Mouse (Mus musculus) midbrain, postnatal 0 days (tissue): ENCODE measurements around the gene Dab2. TPM values are rescaled to one million over a fixed set of nuclear protein-coding genes. Genes with fewer than 3 reads are reported as not detected.

ENCODE experiments used
- ATAC-seq: fragments of 200-750 bp; cut with Nextera tagmentation; 2 replicates; pipeline ENCODE4 v1.8.0; 2017; ENCODE audit warnings: moderate number of reproducible peaks, mild to moderate bottlenecking, moderate TSS enrichment, moderate library complexity; ENCODE audit not compliant: low FRiP score
- DNase-seq: peaks from one replicate; pipeline ENCODE4 v3.0.0-alpha.2; 2015; ENCODE audit warnings: low spot score
- H3K27ac ChIP-seq: fragments of 300-500 bp; sonication (generic); 2 replicates; pipeline ENCODE4 v1.5.1; 2014; ENCODE audit warnings: low read depth, mild to moderate bottlenecking, low read length, mixed read lengths
- H3K27me3 ChIP-seq: fragments of 300-500 bp; sonication (generic); 2 replicates; pipeline ENCODE4 v1.6.1; 2014; ENCODE audit warnings: low read length, control low read depth, mixed read lengths; ENCODE audit not compliant: insufficient read depth
- H3K36me3 ChIP-seq: fragments of 300-500 bp; sonication (generic); 2 replicates; pipeline ENCODE4 v1.6.1; 2014; ENCODE audit warnings: low read length, control low read depth, mixed read lengths; ENCODE audit not compliant: insufficient read depth
- H3K4me1 ChIP-seq: fragments of 300-500 bp; sonication (generic); 2 replicates; pipeline ENCODE4 v1.6.1; 2014; ENCODE audit warnings: mild to moderate bottlenecking, control low read depth, antibody characterized with exemption, low read length, mixed read lengths; ENCODE audit not compliant: insufficient read depth
- H3K4me2 ChIP-seq: fragments of 300-500 bp; sonication (generic); 2 replicates; pipeline ENCODE4 v1.6.1; 2014; ENCODE audit warnings: low read depth, mild to moderate bottlenecking, low read length, mixed read lengths; ENCODE audit not compliant: poor library complexity, severe bottlenecking
- H3K4me3 ChIP-seq: fragments of 300-500 bp; sonication (generic); 2 replicates; pipeline ENCODE4 v1.5.1; 2014; ENCODE audit warnings: low read depth, mild to moderate bottlenecking, low read length, moderate library complexity
- H3K9ac ChIP-seq: fragments of 300-500 bp; sonication (generic); replicated peaks from 2 replicates; pipeline ENCODE4 v1.6.1; 2014; ENCODE audit warnings: mild to moderate bottlenecking, low read length, moderate library complexity, mixed read lengths; ENCODE audit not compliant: poor library complexity, severe bottlenecking
- H3K9me3 ChIP-seq: fragments of 300-500 bp; sonication (generic); 2 replicates; pipeline ENCODE4 v1.6.1; 2016; ENCODE audit warnings: low read length, control low read depth
- CTCF ChIP-seq: IDR thresholded peaks from 2 replicates; pipeline ENCODE4 v1.5.1; 2016; ENCODE audit warnings: antibody characterized with exemption, mild to moderate bottlenecking
- WGBS: fragments of 180-500 bp; shearing (Covaris S2); extraction: QIAGEN DNeasy Blood & Tissue Kit; methylation state at CpG from one replicate; pipeline ENCODE4 v1.1.7; 2014; 5-methylcytosine and 5-hydroxymethylcytosine counted together
- polyA plus RNA-seq: library from polyadenylated mRNA; unstranded; fragments of >200 nt; fragmentation: Nextera tagmentation; extraction: Ambion mirVana; gene quantifications from 2 replicates; pipeline ENCODE4 v1.2.1, GENCODE M21; 2015
- total RNA-seq: library from RNA; depleted of rRNA; stranded (reverse); fragments of >200 nt; gene quantifications from 2 replicates; pipeline ENCODE4 v1.2.3, GENCODE M21; 2014

The Dab2 gene
- total and polyA plus RNA-seq, 2 experiments from 2014 or later = 13.4 to 16.9 TPM

DNA sequence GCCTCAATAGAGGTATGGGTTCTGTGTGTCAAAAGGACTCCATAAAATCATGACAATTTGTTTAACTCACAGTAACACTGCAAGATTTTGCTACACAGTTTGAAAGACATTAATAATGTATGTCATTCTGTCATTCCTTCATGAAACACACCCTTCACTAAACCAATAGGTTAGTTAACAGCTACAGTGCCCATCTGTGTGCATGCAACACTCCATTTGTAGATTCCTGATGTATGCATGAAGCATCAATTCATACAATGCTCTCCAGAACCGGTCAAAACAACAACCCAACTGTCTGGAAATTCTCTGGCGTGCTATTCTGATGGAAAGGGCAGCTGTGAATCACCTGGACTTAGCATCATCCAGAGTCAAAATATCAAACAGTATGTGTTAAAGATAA, 60.3 kb downstream of the Dab2 start:
- Histone ChIP-seq H3K9me3 (no peaks in the 10 kb centered on the region), H3K4me3 (no peak overlapping the region), H3K27ac (no peak overlapping the region), H3K4me1 (no peaks in the 10 kb centered on the region), H3K36me3 (no peaks in the 10 kb centered on the region), H3K27me3 (no peaks in the 10 kb centered on the region), H3K9ac (no peak overlapping the region), H3K4me2 (no peak overlapping the region)
- DNase-seq = no peak
- ATAC-seq = no peak
- WGBS = 86% methylated on average over 2 of the region's 2 CpGs
- no peak for TF ChIP-seq CTCF

DNA sequence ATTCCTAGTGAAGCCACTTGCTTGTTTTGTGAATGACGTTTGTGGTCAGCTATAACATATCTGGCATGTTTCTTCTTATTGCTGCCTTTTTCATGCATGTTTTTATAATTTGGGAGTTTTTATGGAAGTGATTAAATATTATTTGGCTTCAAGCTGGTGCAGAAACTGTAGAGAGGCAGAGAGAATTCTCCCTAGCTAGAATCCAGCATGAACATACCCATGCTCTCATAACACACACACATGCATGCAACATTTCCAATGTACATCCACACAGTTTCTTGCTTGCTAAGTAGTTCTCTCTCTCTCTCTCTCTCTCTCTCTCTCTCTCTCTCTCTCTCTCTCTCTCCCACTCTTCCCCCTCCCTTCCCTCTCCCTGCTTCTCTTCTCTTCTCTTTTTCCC, 70.4 kb downstream of the Dab2 start:
- H3K27me3 ChIP-seq = no peaks in the 10 kb centered on the region
- WGBS = 61% methylated on average over 1 of the region's 1 CpGs
- H3K9me3 ChIP-seq = no peaks in the 10 kb centered on the region
- no peak overlapping the region for H3K4me2 ChIP-seq
- H3K36me3 ChIP-seq = no peaks in the 10 kb centered on the region
- H3K9ac ChIP-seq = no peak overlapping the region
- no peak overlapping the region for H3K4me3 ChIP-seq
- no peak for DNase-seq
- H3K27ac ChIP-seq = no peak overlapping the region
- no peak for TF ChIP-seq CTCF
- no peaks in the 10 kb centered on the region for H3K4me1 ChIP-seq
- no peak for ATAC-seq

DNA sequence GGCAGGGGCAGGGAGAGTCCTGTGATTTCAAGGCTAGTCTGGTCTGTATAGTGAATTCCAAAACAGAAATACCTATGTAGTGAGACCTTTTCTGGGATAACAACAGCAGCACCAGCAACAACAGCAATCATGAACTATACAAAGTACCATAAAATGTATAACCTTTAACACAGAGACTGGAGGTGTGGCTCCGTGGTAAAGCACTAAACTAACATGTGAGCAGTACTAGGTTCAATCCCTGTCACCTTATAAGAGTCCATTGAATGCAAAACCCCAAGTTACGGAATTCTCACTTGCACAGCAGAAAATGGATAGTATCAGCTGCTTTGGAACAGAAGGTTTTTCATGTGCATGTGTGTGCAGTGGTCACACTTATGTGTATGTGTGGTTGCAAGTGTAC, 71.9 kb downstream of the Dab2 start:
- Histone ChIP-seq H3K36me3 (no peaks in the 10 kb centered on the region), H3K9ac (no peak overlapping the region), H3K9me3 (no peaks in the 10 kb centered on the region), H3K27ac (no peak overlapping the region), H3K4me2 (no peak overlapping the region), H3K4me3 (no peak overlapping the region), H3K27me3 (no peaks in the 10 kb centered on the region), H3K4me1 (no peaks in the 10 kb centered on the region)
- ATAC-seq = no peak
- 87% methylated on average over 2 of the region's 2 CpGs for WGBS
- no peak for DNase-seq
- no peak for TF ChIP-seq CTCF

DNA sequence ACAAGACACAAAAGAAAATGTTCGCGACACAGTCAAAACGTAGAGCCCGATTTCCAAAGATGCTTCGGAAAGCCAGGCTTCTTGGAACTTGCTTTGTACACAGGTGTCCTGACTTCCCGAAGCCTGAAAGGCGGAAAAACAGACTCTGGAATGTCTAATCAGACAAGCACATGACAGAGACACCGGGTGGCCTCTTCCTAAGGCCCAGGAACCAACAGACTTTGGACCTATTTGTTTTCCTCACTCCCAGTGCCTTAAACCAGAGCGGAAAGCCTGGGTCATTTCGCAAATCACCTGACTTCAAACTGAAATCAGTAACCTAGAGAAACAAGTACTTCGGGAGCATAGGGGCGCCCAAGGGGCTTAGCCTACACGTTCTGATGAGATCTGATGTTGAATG, 75.4 kb downstream of the Dab2 start:
- Histone ChIP-seq H3K36me3 (no peaks in the 10 kb centered on the region), H3K27ac (no peak overlapping the region), H3K4me2 (no peak overlapping the region), H3K9me3 (no peaks in the 10 kb centered on the region), H3K4me1 (no peaks in the 10 kb centered on the region), H3K9ac (no peak overlapping the region), H3K4me3 (no peak overlapping the region), H3K27me3 (no peaks in the 10 kb centered on the region)
- no peak for TF ChIP-seq CTCF
- no peak for ATAC-seq
- WGBS = 79% methylated on average over 13 of the region's 13 CpGs
- DNase-seq = no peak

DNA sequence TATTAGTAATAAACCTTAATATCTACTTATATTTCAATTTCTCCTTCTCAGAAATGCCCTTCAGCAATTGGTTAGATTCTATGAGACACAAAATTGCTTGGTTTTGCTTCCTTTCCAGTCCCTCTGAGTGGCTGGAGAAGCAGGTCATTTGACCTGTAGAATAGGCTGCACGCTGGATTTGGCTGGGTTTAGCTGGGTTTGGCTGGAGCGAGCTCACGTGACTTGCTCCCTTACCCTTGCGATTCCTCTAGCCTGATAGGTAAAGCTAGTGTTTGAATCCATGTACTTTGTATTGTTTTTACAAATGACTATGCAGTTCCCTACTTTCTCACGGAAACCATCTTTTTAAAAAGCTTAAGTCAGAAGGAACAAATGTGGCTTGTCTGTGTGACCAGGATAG, 76.4 kb downstream of the Dab2 start:
- ATAC-seq (no peak), DNase-seq (no peak)
- 71% methylated on average over 5 of the region's 5 CpGs for WGBS
- no peaks in the 10 kb centered on the region for H3K4me1 ChIP-seq
- H3K4me2 ChIP-seq = no peak overlapping the region
- no peak overlapping the region for H3K9ac ChIP-seq
- no peak overlapping the region for H3K27ac ChIP-seq
- no peak overlapping the region for H3K4me3 ChIP-seq
- H3K27me3 ChIP-seq = no peaks in the 10 kb centered on the region
- H3K9me3 ChIP-seq = no peaks in the 10 kb centered on the region
- no peaks in the 10 kb centered on the region for H3K36me3 ChIP-seq
- no peak for TF ChIP-seq CTCF

DNA sequence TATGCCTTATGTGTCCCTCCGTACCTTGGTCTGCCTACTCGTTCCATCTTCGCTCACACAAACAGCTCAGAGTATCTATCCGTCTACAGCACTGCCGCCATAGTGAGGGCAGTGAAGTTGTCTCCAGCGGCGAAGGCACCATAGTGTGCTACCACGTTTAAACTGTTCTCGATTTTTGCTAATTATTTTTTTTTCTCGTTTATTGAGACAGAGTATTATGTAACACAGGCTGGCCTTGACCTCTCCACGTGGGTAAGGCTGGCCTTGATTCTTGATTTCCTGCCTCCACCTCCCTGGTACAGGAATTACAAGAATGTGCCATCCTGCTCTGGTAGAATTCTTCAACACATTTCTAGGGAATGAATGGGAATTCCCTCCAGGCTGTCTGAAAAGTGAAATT, 77.2 kb downstream of the Dab2 start:
- no peak overlapping the region for H3K4me2 ChIP-seq
- no peaks in the 10 kb centered on the region for H3K4me1 ChIP-seq
- no peak for TF ChIP-seq CTCF
- 88% methylated on average over 11 of the region's 11 CpGs for WGBS
- H3K4me3 ChIP-seq = no peak overlapping the region
- H3K27me3 ChIP-seq = no peaks in the 10 kb centered on the region
- no peaks in the 10 kb centered on the region for H3K36me3 ChIP-seq
- no peak overlapping the region for H3K9ac ChIP-seq
- DNase-seq = no peak
- ATAC-seq = no peak
- H3K9me3 ChIP-seq = no peaks in the 10 kb centered on the region
- H3K27ac ChIP-seq = no peak overlapping the region

DNA sequence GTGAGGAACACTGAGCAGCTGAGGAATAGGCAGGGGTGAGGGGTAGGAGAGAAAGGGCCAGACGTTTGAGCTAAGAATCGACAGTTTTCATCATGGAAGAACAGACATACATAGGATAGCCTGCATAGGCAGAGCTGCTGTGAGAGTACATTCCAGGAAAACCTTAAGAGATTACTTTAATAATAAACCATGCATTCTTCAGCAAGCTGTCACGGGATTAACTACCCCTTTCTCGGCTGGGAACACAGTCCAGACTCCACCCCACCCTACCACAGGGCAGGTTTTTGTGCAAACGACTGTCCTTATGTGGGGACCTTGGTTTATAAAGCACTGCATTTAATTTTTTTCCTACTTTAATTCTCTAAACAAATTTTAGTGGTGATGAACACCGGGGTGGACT, 84.4 kb downstream of the Dab2 start:
- H3K4me2 ChIP-seq = no peak overlapping the region
- 29% methylated on average over 6 of the region's 6 CpGs for WGBS
- no peaks in the 10 kb centered on the region for H3K36me3 ChIP-seq
- no peak overlapping the region for H3K9ac ChIP-seq
- ATAC-seq (no peak), DNase-seq (no peak)
- no peaks in the 10 kb centered on the region for H3K9me3 ChIP-seq
- no peak overlapping the region for H3K4me3 ChIP-seq
- H3K27me3 ChIP-seq = no peaks in the 10 kb centered on the region
- H3K4me1 ChIP-seq = 0 out of 2 replicates have a peak, but pooled peaks cover 2% of the 10 kb centered on the region
- no peak for TF ChIP-seq CTCF
- H3K27ac ChIP-seq = no peak overlapping the region
